Mouse (Mus musculus): ENCODE data around the gene B4galt5. TPM values are rescaled to one million over a fixed set of nuclear protein-coding genes. Genes with fewer than 3 reads are reported as not detected.

The B4galt5 gene
- total and polyA plus RNA-seq, 2 experiments from 2014 or later: 27.4 to 60.7 TPM

DNA sequence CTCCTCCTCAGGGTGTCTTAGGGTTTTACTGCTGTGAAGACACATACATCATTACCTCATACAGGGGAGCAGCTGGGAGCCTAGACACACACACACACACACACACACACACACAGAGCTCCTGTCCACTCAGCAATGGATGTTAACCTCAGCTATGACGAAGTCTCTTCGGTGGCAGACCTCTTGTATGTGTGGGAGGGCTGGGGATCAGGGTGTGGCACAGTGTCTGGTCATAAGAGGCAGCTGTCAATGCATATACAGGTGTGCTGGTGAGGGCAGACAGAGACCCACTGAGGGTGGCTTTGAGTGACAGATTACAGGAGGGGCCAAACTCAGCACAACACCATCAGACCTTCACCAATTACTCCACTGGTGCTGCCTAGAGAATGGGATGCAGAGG is 84.0 kb downstream of the B4galt5 start:
- no peak overlapping the region for H3K9ac ChIP-seq
- no peaks in the 10 kb centered on the region for H3K4me1 ChIP-seq (ENCODE audit: insufficient read depth)
- H3K4me2 ChIP-seq (ENCODE audit: low read depth): no peak overlapping the region
- TF ChIP-seq CTCF (IDR thresholded peaks at IDR 0.05; ENCODE audit: low read depth): no peak
- H3K4me3 ChIP-seq (ENCODE audit: low read depth, low read length): no peak overlapping the region
- WGBS: 93% methylated on average over 2 of the region's 2 CpGs
- no peaks in the 10 kb centered on the region for H3K36me3 ChIP-seq (ENCODE audit: insufficient read depth)
- H3K27ac ChIP-seq (ENCODE audit: low read depth, low read length): no peak overlapping the region
- H3K27me3 ChIP-seq (ENCODE audit: insufficient read depth, low read length): no peaks in the 10 kb centered on the region
- no peaks in the 10 kb centered on the region for H3K9me3 ChIP-seq (ENCODE audit: low read length)
- no peak for ATAC-seq
- no peak for DNase-seq

DNA sequence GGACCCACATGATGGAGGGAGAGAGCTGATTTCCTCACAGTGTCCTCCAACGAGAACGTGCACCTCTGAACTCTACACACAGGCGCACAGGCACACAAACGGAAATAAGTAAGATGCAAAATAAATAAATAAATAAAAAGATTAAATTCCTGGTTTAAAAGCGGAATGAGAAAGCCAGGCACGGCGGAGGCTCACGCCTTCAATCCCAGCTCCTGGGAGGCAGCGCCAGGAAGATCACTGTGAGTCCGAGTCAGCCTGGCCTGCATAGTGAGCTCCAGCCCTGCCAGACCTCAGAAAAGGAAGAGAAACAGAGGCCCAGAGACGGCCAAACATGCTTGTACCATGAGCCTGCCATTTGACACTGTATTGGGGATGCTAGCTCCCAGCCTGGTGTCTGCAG is 85.1 kb downstream of the B4galt5 start:
- TF ChIP-seq CTCF (IDR thresholded peaks at IDR 0.05; ENCODE audit: low read depth): no peak
- H3K4me1 ChIP-seq (ENCODE audit: insufficient read depth): no peaks in the 10 kb centered on the region
- no peak overlapping the region for H3K4me2 ChIP-seq (ENCODE audit: low read depth)
- H3K36me3 ChIP-seq (ENCODE audit: insufficient read depth): no peaks in the 10 kb centered on the region
- 87% methylated on average over 11 of the region's 11 CpGs for WGBS
- no peak for DNase-seq
- no peak overlapping the region for H3K27ac ChIP-seq (ENCODE audit: low read depth, low read length)
- no peak overlapping the region for H3K4me3 ChIP-seq (ENCODE audit: low read depth, low read length)
- no peaks in the 10 kb centered on the region for H3K27me3 ChIP-seq (ENCODE audit: insufficient read depth, low read length)
- H3K9ac ChIP-seq: no peak overlapping the region
- no peaks in the 10 kb centered on the region for H3K9me3 ChIP-seq (ENCODE audit: low read length)
- no peak for ATAC-seq

DNA sequence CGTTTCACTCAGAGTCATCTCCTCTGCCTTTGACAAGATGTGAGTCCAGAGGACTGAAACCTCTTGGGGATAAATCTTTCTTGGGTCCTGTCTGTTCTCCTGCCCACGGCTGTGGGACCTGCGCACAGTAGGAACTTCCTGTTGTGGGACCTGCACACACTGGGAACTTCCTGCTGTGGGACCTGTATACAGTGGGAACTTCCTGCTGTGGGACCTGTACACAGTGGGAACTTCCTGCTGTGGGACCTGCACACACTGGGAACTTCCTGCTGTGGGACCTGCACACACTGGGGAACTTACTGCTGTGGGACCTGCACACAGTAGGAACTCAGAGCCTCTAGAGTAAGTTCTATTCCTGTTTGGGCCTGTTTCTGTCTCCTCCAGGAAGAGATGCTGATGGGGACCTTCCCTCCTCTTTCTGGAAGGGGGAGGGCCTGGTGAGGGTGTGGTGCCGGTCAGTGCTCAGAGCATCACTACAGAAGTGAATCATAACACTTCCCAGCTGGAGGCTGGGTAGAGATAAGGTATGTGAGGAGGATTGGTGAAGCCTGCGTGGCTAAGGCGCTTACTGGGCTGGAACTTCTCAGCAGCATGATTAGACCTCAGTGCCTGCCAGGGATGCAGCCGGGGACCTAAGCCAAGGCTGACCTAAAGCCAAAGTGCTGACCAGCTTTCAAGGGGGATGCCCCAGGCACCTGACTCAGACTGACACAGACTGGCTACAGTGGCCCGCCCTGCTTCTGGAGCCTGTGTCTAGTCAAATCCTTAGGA is 85.8 kb downstream of the B4galt5 start:
- Histone ChIP-seq H3K36me3 (ENCODE audit: insufficient read depth) (no peaks in the 10 kb centered on the region), H3K9ac (no peak overlapping the region), H3K27me3 (ENCODE audit: insufficient read depth, low read length) (no peaks in the 10 kb centered on the region), H3K4me2 (ENCODE audit: low read depth) (no peak overlapping the region), H3K27ac (ENCODE audit: low read depth, low read length) (no peak overlapping the region), H3K4me1 (ENCODE audit: insufficient read depth) (no peaks in the 10 kb centered on the region), H3K9me3 (ENCODE audit: low read length) (no peaks in the 10 kb centered on the region), H3K4me3 (ENCODE audit: low read depth, low read length) (no peak overlapping the region)
- ATAC-seq: no peak
- no peak for TF ChIP-seq CTCF (IDR thresholded peaks at IDR 0.05; ENCODE audit: low read depth)
- WGBS: 85% methylated on average over 8 of the region's 8 CpGs
- DNase-seq: no peak

DNA sequence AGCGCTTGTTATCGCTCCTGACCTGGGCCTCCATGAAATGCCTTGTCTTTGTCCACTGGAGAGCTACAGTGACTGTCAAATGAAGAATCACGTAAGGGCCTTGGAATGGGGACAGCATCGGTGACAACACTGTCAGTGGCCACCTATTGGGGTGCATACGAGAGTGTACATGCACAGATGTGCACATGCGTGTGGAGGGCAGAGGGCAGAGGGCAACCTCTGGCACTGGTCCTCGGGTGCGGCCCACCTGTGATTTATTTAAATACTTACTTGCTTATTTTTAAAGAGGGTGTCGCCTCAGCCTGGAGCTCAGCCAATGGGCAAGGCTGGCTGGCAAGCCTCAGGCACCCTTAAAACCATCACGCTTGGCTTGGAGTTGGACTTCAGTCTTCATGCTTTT is 86.5 kb downstream of the B4galt5 start:
- Histone ChIP-seq H3K27ac (ENCODE audit: low read depth, low read length) (no peak overlapping the region), H3K4me1 (ENCODE audit: insufficient read depth) (no peaks in the 10 kb centered on the region), H3K36me3 (ENCODE audit: insufficient read depth) (no peaks in the 10 kb centered on the region), H3K9me3 (ENCODE audit: low read length) (no peaks in the 10 kb centered on the region), H3K9ac (no peak overlapping the region), H3K4me2 (ENCODE audit: low read depth) (no peak overlapping the region), H3K4me3 (ENCODE audit: low read depth, low read length) (no peak overlapping the region), H3K27me3 (ENCODE audit: insufficient read depth, low read length) (no peaks in the 10 kb centered on the region)
- ATAC-seq (no peak), DNase-seq (no peak)
- no peak for TF ChIP-seq CTCF (IDR thresholded peaks at IDR 0.05; ENCODE audit: low read depth)
- 91% methylated on average over 10 of the region's 10 CpGs for WGBS

DNA sequence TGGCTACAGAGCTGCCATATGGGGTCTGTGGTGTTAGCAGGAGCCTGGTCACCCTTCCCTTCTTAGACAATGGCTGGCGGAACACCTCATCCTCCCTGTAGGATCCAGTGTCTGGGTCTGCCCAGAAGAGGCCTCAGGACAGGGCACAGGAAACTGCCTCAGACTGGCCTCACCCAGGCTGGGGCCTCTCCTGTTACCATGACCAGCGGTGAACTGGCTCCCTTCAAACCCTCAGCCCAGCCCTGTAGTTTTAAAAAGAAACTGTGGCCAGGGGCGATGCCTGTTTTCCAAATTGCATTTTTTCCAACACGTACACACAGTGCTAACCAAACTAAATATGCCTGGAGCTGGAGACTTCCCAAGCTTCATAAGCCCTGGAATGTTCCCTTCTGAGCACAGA is 87.9 kb downstream of the B4galt5 start:
- DNase-seq (no peak), ATAC-seq (no peak)
- Histone ChIP-seq H3K4me3 (ENCODE audit: low read depth, low read length) (no peak overlapping the region), H3K36me3 (ENCODE audit: insufficient read depth) (no peaks in the 10 kb centered on the region), H3K27me3 (ENCODE audit: insufficient read depth, low read length) (no peaks in the 10 kb centered on the region), H3K4me2 (ENCODE audit: low read depth) (no peak overlapping the region), H3K9me3 (ENCODE audit: low read length) (no peaks in the 10 kb centered on the region), H3K27ac (ENCODE audit: low read depth, low read length) (no peak overlapping the region), H3K4me1 (ENCODE audit: insufficient read depth) (no peaks in the 10 kb centered on the region), H3K9ac (no peak overlapping the region)
- no peak for TF ChIP-seq CTCF (IDR thresholded peaks at IDR 0.05; ENCODE audit: low read depth)
- WGBS: 78% methylated on average over 4 of the region's 4 CpGs

DNA sequence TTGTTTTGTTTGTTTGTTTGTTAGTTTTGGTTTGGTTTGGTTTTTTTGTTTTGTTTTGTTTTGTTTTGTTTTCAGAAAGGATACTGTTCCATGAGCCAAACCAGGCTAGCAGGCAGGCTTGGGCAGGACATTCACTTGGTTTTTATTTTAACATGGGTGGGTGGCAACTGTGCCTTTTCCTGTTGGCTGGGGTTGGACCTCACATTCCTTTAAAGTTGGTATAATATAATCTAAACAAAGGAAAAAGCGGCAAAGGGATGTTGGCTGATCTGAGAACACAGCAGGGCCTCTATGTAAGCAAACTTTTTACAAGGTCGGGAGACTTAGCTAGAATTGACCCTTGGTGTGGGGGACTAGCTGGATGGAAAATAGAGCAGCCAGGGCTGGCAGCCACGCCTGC is 91.2 kb downstream of the B4galt5 start:
- Histone ChIP-seq H3K27ac (ENCODE audit: low read depth, low read length) (no peak overlapping the region), H3K4me2 (ENCODE audit: low read depth) (no peak overlapping the region), H3K9ac (no peak overlapping the region), H3K4me3 (ENCODE audit: low read depth, low read length) (no peak overlapping the region), H3K9me3 (ENCODE audit: low read length) (no peaks in the 10 kb centered on the region), H3K4me1 (ENCODE audit: insufficient read depth) (no peaks in the 10 kb centered on the region), H3K36me3 (ENCODE audit: insufficient read depth) (no peaks in the 10 kb centered on the region), H3K27me3 (ENCODE audit: insufficient read depth, low read length) (no peaks in the 10 kb centered on the region)
- DNase-seq (no peak), ATAC-seq (no peak)
- 58% methylated on average over 3 of the region's 3 CpGs for WGBS
- no peak for TF ChIP-seq CTCF (IDR thresholded peaks at IDR 0.05; ENCODE audit: low read depth)

DNA sequence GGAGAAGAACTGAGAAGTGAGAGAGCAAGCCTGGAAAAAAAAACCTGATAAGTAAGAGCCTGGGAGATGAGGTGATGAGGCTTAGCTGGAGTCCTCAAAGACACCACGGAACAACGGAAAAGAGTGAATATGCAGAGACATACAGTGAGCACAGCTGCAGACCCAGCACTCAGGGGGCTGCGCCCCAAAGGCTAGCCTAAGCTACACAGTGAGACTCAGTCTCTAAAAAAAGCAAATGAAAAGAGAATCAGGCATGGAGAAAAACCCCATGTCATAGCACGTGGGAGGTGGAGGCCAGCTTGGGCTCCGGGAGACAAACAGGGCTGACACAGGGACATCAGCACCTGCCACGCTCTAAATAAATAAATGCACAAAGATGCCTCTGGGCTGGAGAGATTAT is 94.2 kb downstream of the B4galt5 start:
- ATAC-seq (no peak), DNase-seq (no peak)
- H3K4me1 ChIP-seq (ENCODE audit: insufficient read depth): no peaks in the 10 kb centered on the region
- TF ChIP-seq CTCF (IDR thresholded peaks at IDR 0.05; ENCODE audit: low read depth): no peak
- no peaks in the 10 kb centered on the region for H3K9me3 ChIP-seq (ENCODE audit: low read length)
- H3K27me3 ChIP-seq (ENCODE audit: insufficient read depth, low read length): no peaks in the 10 kb centered on the region
- H3K36me3 ChIP-seq (ENCODE audit: insufficient read depth): no peaks in the 10 kb centered on the region
- H3K27ac ChIP-seq (ENCODE audit: low read depth, low read length): no peak overlapping the region
- no peak overlapping the region for H3K4me3 ChIP-seq (ENCODE audit: low read depth, low read length)
- no peak overlapping the region for H3K9ac ChIP-seq
- no peak overlapping the region for H3K4me2 ChIP-seq (ENCODE audit: low read depth)
- 75% methylated on average over 6 of the region's 6 CpGs for WGBS
